Comparison of ENCODE assay signal across 12 mouse cellular contexts in genomic region chr9:118770366-118770765, GRCm38 (mm10).
"Had no signal": no experiment of that assay in that cellular context is flagged by ENCODE, and none has a peak within 500 bp of the region (broad histone marks: within the 10 kb centered on the region; RNA-seq: fewer than 3 reads in every experiment).

No protein-coding gene starts in this region.

- DNase-seq: left cerebral cortex, postnatal 4 days; liver; liver, embryonic 13.5 days; liver, postnatal 0 days; lung, adult 18-20 months; lung, adult 2 months; lung, embryonic 14.5 days; lung, postnatal 10 days; lung, postnatal 14 days; lung, postnatal 36 days; lung, postnatal 4 days; midbrain, embryonic 14.5 days had no signal
